In the genomic region with DNA sequence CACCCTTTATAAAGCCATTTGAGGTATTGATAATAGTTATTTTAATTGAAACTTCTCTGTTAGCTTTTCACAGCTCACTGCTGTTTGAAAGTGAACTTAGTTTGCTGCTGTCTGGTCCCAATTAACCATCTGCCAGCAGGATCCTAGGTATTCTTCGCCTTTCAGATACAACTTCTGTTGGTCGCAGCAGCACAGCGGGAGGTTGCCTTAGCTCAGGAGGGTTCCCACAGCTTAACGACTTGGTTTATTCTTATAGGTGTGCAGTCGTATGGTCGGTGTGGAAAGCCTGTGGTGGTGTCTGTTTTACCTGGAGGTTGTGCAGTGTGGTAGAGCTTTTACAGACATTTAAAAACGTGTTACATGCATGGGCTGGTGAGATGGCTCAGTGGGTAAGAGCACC, we compare ENCODE assay signal across 27 mouse cellular contexts. TPM values are rescaled to one million over a fixed set of nuclear protein-coding genes. Genes with fewer than 3 reads are reported as not detected.
DNase-seq lines count a peak whose midpoint lies in the region; ATAC-seq and TF ChIP-seq lines count a peak whose summit lies in the region.
"Had no signal": no experiment of that assay in that cellular context is flagged by ENCODE, and none has a peak within 500 bp of the region (broad histone marks: within the 10 kb centered on the region; RNA-seq: fewer than 3 reads in every experiment).

No protein-coding gene starts in this region.

- peaks cover 5 to 14% of the 10 kb centered on the region in 2 experiments for H3K4me1 ChIP-seq in ES-E14 (ENCODE audit: control insufficient read depth in 2 of 2, insufficient read depth in 2 of 2, low read length in 2 of 2, poor library complexity in 1 of 2)
- H3K4me1 ChIP-seq: embryonic facial prominence, embryonic 10.5 days; embryonic facial prominence, embryonic 12.5 days; forebrain, embryonic 13.5 days; forebrain, embryonic 15.5 days had no signal

- ATAC-seq in inflammation-experienced regulatory T-cells, adult 6 months: no peak
- ATAC-seq: activated CD4-positive, CD25-positive, alpha-beta regulatory T cell, adult 4 months; CD4-positive, CD25-positive, alpha-beta regulatory T cell, adult 4 months; forebrain, embryonic 13.5 days; forebrain, embryonic 15.5 days; forebrain, postnatal 0 days; Patski had no signal

- H3K9me3 ChIP-seq in ES-E14 (ENCODE audit: control insufficient read depth, insufficient read depth, low read depth, low read length): no peaks in the 10 kb centered on the region
- H3K9me3 ChIP-seq: embryonic facial prominence, embryonic 10.5 days; embryonic facial prominence, embryonic 12.5 days; forebrain, embryonic 13.5 days; forebrain, embryonic 15.5 days had no signal

- H3K9ac ChIP-seq in ES-E14 (ENCODE audit: insufficient read depth, low read depth, low read length, poor library complexity, severe bottlenecking): no peak overlapping the region
- H3K9ac ChIP-seq: embryonic facial prominence, embryonic 12.5 days; forebrain, embryonic 13.5 days; forebrain, embryonic 15.5 days; forebrain, postnatal 0 days had no signal

- DNase-seq in gastrocnemius, adult 2 months: no peak
- no peak for DNase-seq in gastrocnemius, postnatal 36 days
- DNase-seq in ES-E14 (ENCODE audit: low read depth, low spot score): peak; percentile 31
- peak; percentile 78 for DNase-seq in R1 (ENCODE audit: low read depth, low spot score)
- DNase-seq in embryo, embryonic 10.5 days (ENCODE audit: low spot score): no peak
- DNase-seq in layer of hippocampus, adult 9-10 months (ENCODE audit: low spot score): no peak
- DNase-seq: adrenal gland, adult 8-10 months; adrenal gland, postnatal 14 days; adrenal gland, postnatal 36 days; B cell, adult 2 months; cerebellum, adult 18-20 months; cerebellum, adult 8-10 months; cerebellum, adult 9-11 months; cerebellum, postnatal 14 days; cerebellum, postnatal 36 days; forebrain, postnatal 0 days had no signal

- no peaks in the 10 kb centered on the region for H3K36me3 ChIP-seq in ES-E14 (ENCODE audit: control insufficient read depth, insufficient read depth, low read length, poor library complexity, severe bottlenecking)
- H3K36me3 ChIP-seq: embryonic facial prominence, embryonic 10.5 days; embryonic facial prominence, embryonic 12.5 days had no signal

- H3K4me3 ChIP-seq in gastrocnemius, adult 2 months: no peak overlapping the region
- no peak overlapping the region for H3K4me3 ChIP-seq in ES-E14 (ENCODE audit: insufficient read depth in 1 of 2, low read depth in 1 of 2, low read length in 2 of 2, poor library complexity in 1 of 2, severe bottlenecking in 1 of 2)
- H3K4me3 ChIP-seq: embryonic facial prominence, embryonic 10.5 days; embryonic facial prominence, embryonic 12.5 days; forebrain, embryonic 13.5 days; forebrain, embryonic 15.5 days had no signal

- no peak for TF ChIP-seq CTCF in gastrocnemius, adult 2 months (IDR thresholded peaks at IDR 0.05)

- intact Hi-C loops in gastrocnemius, adult 2 months (cut with DNase I): no loop called here
- intact Hi-C loops in gastrocnemius, postnatal 36 days (cut with DNase I): no loop called here

- in situ Hi-C loops in ES-E14 (cut with MboI; ENCODE audit: low sequenced_read_pairs in 2 of 2, unreplicated experiment in 2 of 2): no loop called here

- peak overlapping the region; percentile 63 for H3K27ac ChIP-seq in gastrocnemius, adult 2 months
- H3K27ac ChIP-seq in ES-E14 (ENCODE audit: insufficient read depth, low read depth, low read length, poor library complexity, severe bottlenecking): peak overlapping the region; percentile 41; the same call in 1 of the 2 replicates
- H3K27ac ChIP-seq: embryonic facial prominence, embryonic 10.5 days; embryonic facial prominence, embryonic 12.5 days; forebrain, embryonic 13.5 days; forebrain, embryonic 15.5 days had no signal

TF ChIP-seq in ES-E14, 5 proteins besides CTCF, POLR2A, EP300 and RAD21:
- no peak for TF ChIP-seq MAFK (IDR thresholded peaks at IDR 0.05; ENCODE audit: insufficient read depth, low read depth, low read length)
- no peak for TF ChIP-seq ZC3H11A (IDR thresholded peaks at IDR 0.05; ENCODE audit: borderline replicate concordance, low read depth, low read length)
- no peak for TF ChIP-seq CHD2 (IDR thresholded peaks at IDR 0.05; ENCODE audit: low read depth, low read length)
- TF ChIP-seq ZNF384 (IDR thresholded peaks at IDR 0.05; ENCODE audit: low read depth, low read length): no peak

RNA-seq across cellular contexts. Expression of a gene that starts 11.6 kb away (rescaled TPM):
- total RNA-seq in gastrocnemius, adult 2 months (2021): 10 to 100 TPM; 76.1 to 95.7 TPM
- 10 to 100 TPM; 52.8 to 65.1 TPM for total RNA-seq in gastrocnemius, postnatal 36 days (2021)
- total RNA-seq in ES-E14 (2012; rRNA removed): 31.3 and 45.2 TPM in 2 replicates
- polyA plus RNA-seq in inflammation-experienced regulatory T-cells, adult 6 months (2017; shearing (Covaris generic)): 10 to 100 TPM; 71.4 to 95.7 (median 89.4) TPM

RNA-seq across cellular contexts. Expression of a gene that starts 11.6 kb away (rescaled TPM):
- total RNA-seq in gastrocnemius, adult 2 months (2021): 10 to 100 TPM in 1 of 2 experiments, 1 to 10 TPM in 1; 8.8 to 11.8 TPM
- 10 to 100 TPM in 1 of 2 experiments, 1 to 10 TPM in 1; 9.1 to 10.8 TPM for total RNA-seq in gastrocnemius, postnatal 36 days (2021)
- total RNA-seq in ES-E14 (2012; rRNA removed): 5.1 and 7.1 TPM in 2 replicates
- polyA plus RNA-seq in inflammation-experienced regulatory T-cells, adult 6 months (2017; shearing (Covaris generic)): 10 to 100 TPM in 1 of 3 experiments, 1 to 10 TPM in 2; 5.6 to 12.9 (median 8.4) TPM

RNA-seq across cellular contexts. Expression of a gene that starts 38.2 kb away (rescaled TPM):
- not detected for total RNA-seq in gastrocnemius, adult 2 months (2021)
- total RNA-seq in gastrocnemius, postnatal 36 days (2021): under 1 TPM in 1 of 2 experiments, not detected in 1; 0.17 TPM
- total RNA-seq in ES-E14 (2012; rRNA removed): 0.04 TPM in 1 of 2 replicates, not detected in the other
- polyA plus RNA-seq in inflammation-experienced regulatory T-cells, adult 6 months (2017; shearing (Covaris generic)): not detected
- total RNA-seq: adrenal gland, adult 18-20 months; adrenal gland, adult 8-10 months; adrenal gland, postnatal 14 days; adrenal gland, postnatal 36 days; CH12.LX had no signal
- polyA plus RNA-seq: activated CD4-positive, CD25-positive, alpha-beta regulatory T cell, adult 4 months; embryonic facial prominence, embryonic 10.5 days; embryonic facial prominence, embryonic 12.5 days; embryonic facial prominence, embryonic 14.5 days; forebrain, embryonic 13.5 days; forebrain, embryonic 15.5 days; forebrain, postnatal 0 days; Patski had no signal

RNA-seq across cellular contexts. Expression of a gene that starts 38.2 kb away (rescaled TPM):
- total RNA-seq in gastrocnemius, adult 2 months (2021): 1 to 10 TPM in 1 of 2 experiments, under 1 TPM in 1; 0.94 to 1.4 TPM
- total RNA-seq in gastrocnemius, postnatal 36 days (2021): under 1 TPM; 0.64 to 0.72 TPM
- 1.2 and 1.4 TPM in 2 replicates for total RNA-seq in ES-E14 (2012; rRNA removed)
- 1 to 10 TPM; 3.8 to 5.0 (median 4.1) TPM for polyA plus RNA-seq in inflammation-experienced regulatory T-cells, adult 6 months (2017; shearing (Covaris generic))

RNA-seq across cellular contexts. Expression of a gene that starts 43.4 kb away (rescaled TPM):
- 1 to 10 TPM; 3.4 to 4.1 TPM for total RNA-seq in gastrocnemius, adult 2 months (2021)
- total RNA-seq in gastrocnemius, postnatal 36 days (2021): 1 to 10 TPM; 3.2 to 4.3 TPM
- total RNA-seq in ES-E14 (2012; rRNA removed): 14.9 and 18.0 TPM in 2 replicates
- 10 to 100 TPM; 12.0 to 19.6 (median 15.1) TPM for polyA plus RNA-seq in inflammation-experienced regulatory T-cells, adult 6 months (2017; shearing (Covaris generic))

Comparison
In these comparisons a context has a peak if more than half of its experiments do, and no peak if none do; other contexts are left out.
1. DNase-seq: peak in ES-E14 (single experiment) and R1 (single experiment); none in gastrocnemius, adult 2 months (single experiment), gastrocnemius, postnatal 36 days (0 of 2), embryo, embryonic 10.5 days (single experiment) and layer of hippocampus, adult 9-10 months (single experiment).